Mouse (Mus musculus): ENCODE data around the gene Ipmk. TPM values are rescaled to one million over a fixed set of nuclear protein-coding genes. Genes with fewer than 3 reads are reported as not detected.

The Ipmk gene
- total RNA-seq, 1 experiment: 41.9 TPM

DNA sequence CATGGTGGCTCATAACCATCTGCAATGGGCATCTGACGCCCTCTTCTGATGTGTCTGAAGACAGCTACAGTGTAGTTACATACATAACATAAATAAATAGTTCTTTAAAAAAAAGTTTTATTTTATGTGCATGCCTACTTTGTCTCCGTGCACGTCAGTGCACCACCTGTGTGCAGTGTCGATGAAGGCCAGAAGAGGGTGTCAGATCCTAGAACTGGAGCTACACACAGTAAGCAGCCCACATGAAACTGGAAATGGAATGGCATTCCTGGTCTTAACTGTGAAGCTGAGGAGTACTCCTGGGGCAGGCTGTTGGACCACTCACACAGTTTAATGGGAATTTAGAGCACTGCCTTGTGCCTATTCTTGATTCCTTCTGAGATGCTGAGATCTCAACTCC, 15.2 kb upstream of the Ipmk start:
- no peak for DNase-seq (ENCODE audit: low read depth, low spot score)
- Histone ChIP-seq H3K9me3 (ENCODE audit: control insufficient read depth, insufficient read depth, low read depth, low read length) (no peaks in the 10 kb centered on the region), H3K27ac (ENCODE audit: insufficient read depth, low read depth, low read length, poor library complexity, severe bottlenecking) (no peak overlapping the region), H3K4me1 (ENCODE audit: control insufficient read depth in 2 of 2, insufficient read depth in 2 of 2, low read length in 2 of 2, poor library complexity in 1 of 2) (peaks cover 0 to 4% of the 10 kb centered on the region in 2 experiments; a peak in 1 of 4 replicates), H3K9ac (ENCODE audit: insufficient read depth, low read depth, low read length, poor library complexity, severe bottlenecking) (no peak overlapping the region), H3K36me3 (ENCODE audit: control insufficient read depth, insufficient read depth, low read length, poor library complexity, severe bottlenecking) (peaks cover 41% of the 10 kb centered on the region), H3K4me3 (ENCODE audit: insufficient read depth in 1 of 2, low read depth in 1 of 2, low read length in 2 of 2, poor library complexity in 1 of 2, severe bottlenecking in 1 of 2) (no peak overlapping the region)
- in situ Hi-C loops (cut with MboI; ENCODE audit: low sequenced_read_pairs in 2 of 2, unreplicated experiment in 2 of 2): no loop called here
- TF ChIP-seq MAFK (IDR thresholded peaks at IDR 0.05; ENCODE audit: insufficient read depth, low read depth, low read length) (no peak), CHD2 (IDR thresholded peaks at IDR 0.05; ENCODE audit: low read depth, low read length) (no peak), ZC3H11A (IDR thresholded peaks at IDR 0.05; ENCODE audit: borderline replicate concordance, low read depth, low read length) (no peak), HCFC1 (IDR thresholded peaks at IDR 0.05; ENCODE audit: borderline replicate concordance, insufficient read depth, low read length) (no peak), ZNF384 (IDR thresholded peaks at IDR 0.05; ENCODE audit: low read depth, low read length) (no peak)

DNA sequence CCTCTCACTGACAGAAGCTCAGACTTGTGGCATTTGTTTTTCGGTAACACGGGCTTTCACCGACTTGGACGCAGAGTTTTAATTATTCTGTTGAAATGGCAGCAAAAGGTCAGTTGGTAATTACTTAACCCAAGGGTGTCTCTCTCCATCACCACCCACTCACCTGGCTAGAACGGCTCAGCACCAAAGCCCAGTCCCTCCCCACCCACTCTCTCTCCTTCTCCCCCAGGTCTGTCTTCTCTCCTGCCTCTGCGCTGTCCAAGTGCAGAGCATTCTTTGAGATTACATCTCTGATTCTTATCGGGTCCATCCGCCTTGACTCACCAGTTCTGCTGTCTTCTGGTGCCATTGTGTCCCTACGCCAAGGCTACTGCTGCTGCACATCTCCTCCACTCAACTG, 14.7 kb upstream of the Ipmk start:
- H3K36me3 ChIP-seq (ENCODE audit: control insufficient read depth, insufficient read depth, low read length, poor library complexity, severe bottlenecking): peaks cover 41% of the 10 kb centered on the region
- TF ChIP-seq MAFK (IDR thresholded peaks at IDR 0.05; ENCODE audit: insufficient read depth, low read depth, low read length) (no peak), ZC3H11A (IDR thresholded peaks at IDR 0.05; ENCODE audit: borderline replicate concordance, low read depth, low read length) (no peak), ZNF384 (IDR thresholded peaks at IDR 0.05; ENCODE audit: low read depth, low read length) (no peak), CHD2 (IDR thresholded peaks at IDR 0.05; ENCODE audit: low read depth, low read length) (no peak), HCFC1 (IDR thresholded peaks at IDR 0.05; ENCODE audit: borderline replicate concordance, insufficient read depth, low read length) (no peak)
- no peaks in the 10 kb centered on the region for H3K9me3 ChIP-seq (ENCODE audit: control insufficient read depth, insufficient read depth, low read depth, low read length)
- no peak overlapping the region for H3K27ac ChIP-seq (ENCODE audit: insufficient read depth, low read depth, low read length, poor library complexity, severe bottlenecking)
- peaks cover 0 to 4% of the 10 kb centered on the region in 2 experiments; a peak in 1 of 4 replicates for H3K4me1 ChIP-seq (ENCODE audit: control insufficient read depth in 2 of 2, insufficient read depth in 2 of 2, low read length in 2 of 2, poor library complexity in 1 of 2)
- no peak overlapping the region for H3K4me3 ChIP-seq (ENCODE audit: insufficient read depth in 1 of 2, low read depth in 1 of 2, low read length in 2 of 2, poor library complexity in 1 of 2, severe bottlenecking in 1 of 2)
- no peak overlapping the region for H3K9ac ChIP-seq (ENCODE audit: insufficient read depth, low read depth, low read length, poor library complexity, severe bottlenecking)
- no peak for DNase-seq (ENCODE audit: low read depth, low spot score)
- in situ Hi-C loops (cut with MboI; ENCODE audit: low sequenced_read_pairs in 2 of 2, unreplicated experiment in 2 of 2): no loop called here

GRCm38 (mm10) chr10:71337733-71338132, 9.8 kb upstream of the Ipmk start:
- TF ChIP-seq MAFK (IDR thresholded peaks at IDR 0.05; ENCODE audit: insufficient read depth, low read depth, low read length): no peak
- no peak for TF ChIP-seq HCFC1 (IDR thresholded peaks at IDR 0.05; ENCODE audit: borderline replicate concordance, insufficient read depth, low read length)
- Histone ChIP-seq H3K9ac (ENCODE audit: insufficient read depth, low read depth, low read length, poor library complexity, severe bottlenecking) (no peak overlapping the region), H3K4me3 (ENCODE audit: insufficient read depth in 1 of 2, low read depth in 1 of 2, low read length in 2 of 2, poor library complexity in 1 of 2, severe bottlenecking in 1 of 2) (no peak overlapping the region), H3K27ac (ENCODE audit: insufficient read depth, low read depth, low read length, poor library complexity, severe bottlenecking) (no peak overlapping the region), H3K36me3 (ENCODE audit: control insufficient read depth, insufficient read depth, low read length, poor library complexity, severe bottlenecking) (peaks cover 29% of the 10 kb centered on the region), H3K9me3 (ENCODE audit: control insufficient read depth, insufficient read depth, low read depth, low read length) (no peaks in the 10 kb centered on the region), H3K4me1 (ENCODE audit: control insufficient read depth in 2 of 2, insufficient read depth in 2 of 2, low read length in 2 of 2, poor library complexity in 1 of 2) (peaks cover 0 to 21% of the 10 kb centered on the region in 2 experiments; a peak in 3 of 4 replicates)
- in situ Hi-C loops (cut with MboI; ENCODE audit: low sequenced_read_pairs in 2 of 2, unreplicated experiment in 2 of 2): no loop called here
- DNase-seq (ENCODE audit: low read depth, low spot score): no peak

GRCm38 (mm10) chr10:71338156-71338905, 9.2 kb upstream of the Ipmk start:
- TF ChIP-seq ZNF384 (IDR thresholded peaks at IDR 0.05; ENCODE audit: low read depth, low read length) (no peak), HCFC1 (IDR thresholded peaks at IDR 0.05; ENCODE audit: borderline replicate concordance, insufficient read depth, low read length) (no peak), CHD2 (IDR thresholded peaks at IDR 0.05; ENCODE audit: low read depth, low read length) (no peak), MAFK (IDR thresholded peaks at IDR 0.05; ENCODE audit: insufficient read depth, low read depth, low read length) (no peak), ZC3H11A (IDR thresholded peaks at IDR 0.05; ENCODE audit: borderline replicate concordance, low read depth, low read length) (no peak)
- H3K4me1 ChIP-seq (ENCODE audit: control insufficient read depth in 2 of 2, insufficient read depth in 2 of 2, low read length in 2 of 2, poor library complexity in 1 of 2): peaks cover 0 to 17% of the 10 kb centered on the region in 2 experiments; a peak in 3 of 4 replicates
- no peak overlapping the region for H3K27ac ChIP-seq (ENCODE audit: insufficient read depth, low read depth, low read length, poor library complexity, severe bottlenecking)
- DNase-seq (ENCODE audit: low read depth, low spot score): no peak
- peaks cover 29% of the 10 kb centered on the region for H3K36me3 ChIP-seq (ENCODE audit: control insufficient read depth, insufficient read depth, low read length, poor library complexity, severe bottlenecking)
- no peak overlapping the region for H3K9ac ChIP-seq (ENCODE audit: insufficient read depth, low read depth, low read length, poor library complexity, severe bottlenecking)
- H3K9me3 ChIP-seq (ENCODE audit: control insufficient read depth, insufficient read depth, low read depth, low read length): no peaks in the 10 kb centered on the region
- in situ Hi-C loops (cut with MboI; ENCODE audit: low sequenced_read_pairs in 2 of 2, unreplicated experiment in 2 of 2): no loop called here
- no peak overlapping the region for H3K4me3 ChIP-seq (ENCODE audit: insufficient read depth in 1 of 2, low read depth in 1 of 2, low read length in 2 of 2, poor library complexity in 1 of 2, severe bottlenecking in 1 of 2)

Measured in ES-E14 (cell line).